Mouse (Mus musculus): Measurements from ENCODE around the gene Hdac4.

- TF ChIP-seq CTCF (IDR thresholded peaks at IDR 0.05; ENCODE audit: control insufficient read depth, insufficient read depth, insufficient replicate concordance, low read depth, low read length) (no peak), POLR2A (IDR thresholded peaks at IDR 0.05; ENCODE audit: control insufficient read depth, low read depth, low read length) (no peak)
These were observed 140.3 kb downstream of the Hdac4 start for GRCm38 (mm10) chr1:92055149-92055548.

Measured in testis, adult 2 months (tissue).